ENCODE assay signal across 8 mouse cellular contexts in genomic region chr7:114817291-114817806, GRCm38 (mm10).
DNase-seq lines count a peak whose midpoint lies in the region; ATAC-seq and TF ChIP-seq lines count a peak whose summit lies in the region.

No protein-coding gene starts in this region.

- peak; percentile 70 for ATAC-seq in G1E (ENCODE audit: extremely low read depth, insufficient number of reproducible peaks, low FRiP score, poor library complexity, severe bottlenecking)
- ATAC-seq in forebrain, postnatal 0 days: peak; percentile 98
- peak; percentile 74 to 98 for ATAC-seq in hematopoietic stem cell, adult 5-6 weeks (replicated peaks in 1 of 2; ENCODE audit: insufficient read depth in 1 of 2, low FRiP score in 2 of 2, low TSS enrichment in 1 of 2, low read depth in 1 of 2, poor library complexity in 2 of 2, severe bottlenecking in 2 of 2)
- ATAC-seq in lung, embryonic 14.5 days (ENCODE audit: insufficient read depth): peak; percentile 95

- no peak overlapping the region for H3K4me2 ChIP-seq in forebrain, postnatal 0 days (ENCODE audit: low read depth)
- no peak overlapping the region for H3K4me2 ChIP-seq in lung, embryonic 14.5 days

- H3K27ac ChIP-seq in forebrain, postnatal 0 days (ENCODE audit: low read depth, low read length): no peak overlapping the region
- H3K27ac ChIP-seq in lung, embryonic 14.5 days (ENCODE audit: low read depth): no peak overlapping the region

- H3K9me3 ChIP-seq in G1E (replicated peaks): no peaks in the 10 kb centered on the region
- no peaks in the 10 kb centered on the region for H3K9me3 ChIP-seq in forebrain, postnatal 0 days (ENCODE audit: low read length)
- H3K9me3 ChIP-seq in lung, embryonic 14.5 days (ENCODE audit: low read depth, low read length): no peaks in the 10 kb centered on the region

- peaks cover 5% of the 10 kb centered on the region for H3K27me3 ChIP-seq in G1E (ENCODE audit: insufficient read depth, low read length)
- no peaks in the 10 kb centered on the region for H3K27me3 ChIP-seq in forebrain, postnatal 0 days (ENCODE audit: insufficient read depth, low read length)
- H3K27me3 ChIP-seq in lung, embryonic 14.5 days (ENCODE audit: insufficient read depth, low read length): no peaks in the 10 kb centered on the region

- H3K4me1 ChIP-seq in G1E (ENCODE audit: insufficient read depth, low read depth, low read length): peaks cover 4% of the 10 kb centered on the region; the same call in 1 of the 2 replicates
- H3K4me1 ChIP-seq in forebrain, postnatal 0 days (ENCODE audit: insufficient read depth): no peaks in the 10 kb centered on the region
- H3K4me1 ChIP-seq in lung, embryonic 14.5 days (ENCODE audit: insufficient read depth): no peaks in the 10 kb centered on the region

- no peaks in the 10 kb centered on the region for H3K36me3 ChIP-seq in G1E (replicated peaks)
- no peaks in the 10 kb centered on the region for H3K36me3 ChIP-seq in forebrain, postnatal 0 days (ENCODE audit: insufficient read depth)
- no peaks in the 10 kb centered on the region for H3K36me3 ChIP-seq in lung, embryonic 14.5 days (ENCODE audit: insufficient read depth)

- H3K9ac ChIP-seq in forebrain, postnatal 0 days: no peak overlapping the region
- H3K9ac ChIP-seq in lung, embryonic 14.5 days: no peak overlapping the region

- DNase-seq in G1E (ENCODE audit: low spot score): peak; percentile 45
- peak; percentile 70 to 82 for DNase-seq in cerebellum, adult 18-20 months
- peak; percentile 94 for DNase-seq in forebrain, postnatal 0 days
- DNase-seq in layer of hippocampus, adult 8-10 months (ENCODE audit: low spot score in 2 of 2): peak; percentile 64 to 86
- peak; percentile 95 for DNase-seq in lung, embryonic 14.5 days
- peak; percentile 69 for DNase-seq in ovary, postnatal 10 days (ENCODE audit: low spot score)
- peak; percentile 75 for DNase-seq in thymus, postnatal 0 days (ENCODE audit: low spot score)

- 7% methylated on average over 6 of the region's 6 CpGs for WGBS in forebrain, postnatal 0 days
- WGBS in lung, embryonic 14.5 days: 10% methylated on average over 6 of the region's 6 CpGs

- TF ChIP-seq CTCF in G1E (IDR thresholded peaks at IDR 0.05; ENCODE audit: low read depth, low read length): peak; percentile 93
- peak; percentile 99 for TF ChIP-seq CTCF in forebrain, postnatal 0 days (IDR thresholded peaks at IDR 0.05; ENCODE audit: low read depth)
- peak; percentile 100 for TF ChIP-seq CTCF in lung, embryonic 14.5 days (IDR thresholded peaks at IDR 0.05; ENCODE audit: low read depth)

- no peak overlapping the region for H3K4me3 ChIP-seq in G1E (ENCODE audit: low read depth, low read length)
- H3K4me3 ChIP-seq in forebrain, postnatal 0 days (ENCODE audit: low read depth, low read length): no peak overlapping the region
- no peak overlapping the region for H3K4me3 ChIP-seq in lung, embryonic 14.5 days (ENCODE audit: low read depth, low read length)

Comparison
In these comparisons a context has a peak if more than half of its experiments do, and no peak if none do; other contexts are left out.
1. DNase-seq: peak in every context shown above with its lines; median percentile 95 in lung, embryonic 14.5 days; 94 in forebrain, postnatal 0 days; 76 in cerebellum, adult 18-20 months; 75 in layer of hippocampus, adult 8-10 months; 75 in thymus, postnatal 0 days; 69 in ovary, postnatal 10 days; 45 in G1E.